Mouse (Mus musculus) testis, adult 2 months (tissue): Measurements from ENCODE around the gene Dglucy. TPM values are rescaled to one million over a fixed set of nuclear protein-coding genes. Genes with fewer than 3 reads are reported as not detected.

Experiments used
- H3K27ac ChIP-seq: fragments of 200-500 bp; 2 replicates; pipeline ENCODE4 v1.5.1; 2012; ENCODE audit warnings: low read depth, low read length; ENCODE audit not compliant: control insufficient read depth, insufficient read depth
- H3K27me3 ChIP-seq: fragments of 200-500 bp; 2 replicates; pipeline ENCODE4 v1.6.1; 2012; ENCODE audit warnings: mild to moderate bottlenecking, low read length, moderate library complexity; ENCODE audit not compliant: control insufficient read depth, insufficient read depth
- H3K36me3 ChIP-seq: fragments of 200-500 bp; 2 replicates; pipeline ENCODE4 v1.6.1; 2012; ENCODE audit warnings: mild to moderate bottlenecking, low read length; ENCODE audit not compliant: control insufficient read depth, insufficient read depth
- H3K4me1 ChIP-seq: fragments of 200-500 bp; 2 replicates; pipeline ENCODE4 v1.6.1; 2012; ENCODE audit warnings: low read length; ENCODE audit not compliant: control insufficient read depth, insufficient read depth
- H3K4me3 ChIP-seq: fragments of 200-500 bp; 2 replicates; pipeline ENCODE4 v1.5.1; 2012; ENCODE audit warnings: low read depth, mild to moderate bottlenecking, low read length, moderate library complexity, mixed read lengths; ENCODE audit not compliant: control insufficient read depth
- CTCF ChIP-seq: fragments of 200-500 bp; IDR thresholded peaks from 2 replicates; pipeline ENCODE4 v1.5.1; 2012; ENCODE audit warnings: low read depth, mild to moderate bottlenecking, inconsistent platforms, low read length, moderate library complexity; ENCODE audit not compliant: control insufficient read depth, insufficient read depth, insufficient replicate concordance
- POLR2A ChIP-seq: fragments of 200-500 bp; IDR thresholded peaks from 2 replicates; pipeline ENCODE4 v1.6.1; 2012; ENCODE audit warnings: low read depth, mild to moderate bottlenecking, inconsistent platforms, low read length, moderate library complexity; ENCODE audit not compliant: control insufficient read depth
- polyA plus RNA-seq: library from polyadenylated mRNA; depleted of rRNA; stranded (reverse); fragments of >200 nt; gene quantifications from 2 replicates; pipeline ENCODE4 v1.2.3, GENCODE M21; 2012

The Dglucy gene
- polyA plus RNA-seq, 1 experiment, result 1.0 TPM

DNA sequence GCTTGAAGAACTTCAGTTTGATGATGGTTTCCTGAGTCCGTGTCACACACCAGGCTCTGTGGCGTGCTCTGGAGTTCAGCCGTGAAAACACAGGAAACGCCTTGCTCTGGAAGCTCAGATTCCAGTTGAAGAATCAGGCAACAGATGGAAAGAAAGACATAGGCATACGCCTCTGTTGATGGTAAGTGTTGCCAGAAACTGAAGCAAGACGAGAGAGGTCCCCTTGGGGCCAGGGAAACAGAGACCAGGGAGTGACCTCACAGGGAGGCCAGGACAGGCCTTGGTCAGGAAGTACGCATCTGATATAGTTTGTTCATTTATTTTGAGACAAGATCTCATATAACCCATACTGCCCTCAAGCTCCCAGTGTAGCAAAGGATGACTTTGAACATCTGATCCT is 4.1 kb upstream of the Dglucy start:
- H3K27ac ChIP-seq, result no peak overlapping the region
- H3K4me1 ChIP-seq, result no peaks in the 10 kb centered on the region
- TF ChIP-seq CTCF (no peak), POLR2A (no peak)
- no peaks in the 10 kb centered on the region for H3K27me3 ChIP-seq
- H3K4me3 ChIP-seq, result no peak overlapping the region
- H3K36me3 ChIP-seq, result no peaks in the 10 kb centered on the region

DNA sequence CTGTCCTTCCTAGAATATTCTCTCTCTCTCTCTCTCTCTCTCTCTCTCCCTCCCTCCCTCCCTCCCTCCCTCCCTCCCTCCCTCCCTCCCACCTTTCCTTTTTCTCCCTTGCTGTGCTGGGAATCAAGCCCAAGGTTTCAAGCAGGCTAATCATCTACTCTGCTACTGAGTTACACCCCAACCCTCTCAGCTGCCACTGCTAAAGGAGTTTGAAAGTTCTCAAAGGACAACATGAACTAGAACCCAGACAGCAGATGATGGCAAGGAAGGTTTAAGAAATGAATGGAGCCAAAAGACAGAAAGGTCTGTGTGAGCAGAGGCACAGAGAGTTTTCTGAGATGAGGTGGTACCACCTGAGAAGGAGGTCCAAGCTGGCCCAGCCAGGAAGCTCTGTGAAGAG is 3.6 kb upstream of the Dglucy start:
- H3K27ac ChIP-seq, result no peak overlapping the region
- no peaks in the 10 kb centered on the region for H3K27me3 ChIP-seq
- no peaks in the 10 kb centered on the region for H3K36me3 ChIP-seq
- no peaks in the 10 kb centered on the region for H3K4me1 ChIP-seq
- H3K4me3 ChIP-seq, result no peak overlapping the region
- TF ChIP-seq POLR2A, result no peak
- TF ChIP-seq CTCF, result no peak

DNA sequence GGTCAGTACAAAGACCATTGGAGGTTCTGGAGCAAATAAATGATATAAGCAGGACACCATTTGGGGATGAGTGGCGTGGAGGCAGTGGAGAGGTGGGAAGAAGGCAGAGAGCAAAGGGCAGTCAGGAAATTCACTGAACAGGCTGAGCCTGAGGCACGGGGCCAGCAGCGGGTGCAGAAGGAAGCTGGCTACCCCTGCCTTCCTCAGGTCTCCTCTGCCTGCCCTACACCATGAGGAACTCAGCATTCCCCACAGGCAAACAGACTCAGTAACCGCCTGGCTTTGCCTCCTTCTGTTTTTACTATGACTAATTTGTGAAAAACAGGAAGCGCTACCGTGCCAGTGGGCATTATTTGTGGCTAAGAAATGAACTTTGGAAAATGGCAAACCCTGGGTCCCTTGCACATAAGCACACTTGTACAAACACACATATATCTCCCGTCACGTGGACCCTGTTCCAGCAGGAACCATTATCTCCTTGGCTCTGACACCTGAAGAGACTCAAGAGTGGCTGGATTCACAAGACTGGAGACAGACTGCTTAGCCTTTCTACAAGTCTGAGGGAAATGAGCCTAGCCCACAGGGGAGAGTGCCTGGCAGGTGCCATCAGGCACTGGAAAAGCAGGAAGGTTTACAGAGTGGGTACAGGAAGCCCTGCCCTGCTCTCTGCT is 2.8 kb upstream of the Dglucy start:
- no peak overlapping the region for H3K4me3 ChIP-seq
- H3K27me3 ChIP-seq, result no peaks in the 10 kb centered on the region
- no peaks in the 10 kb centered on the region for H3K36me3 ChIP-seq
- no peak for TF ChIP-seq CTCF
- TF ChIP-seq POLR2A, result no peak
- no peaks in the 10 kb centered on the region for H3K4me1 ChIP-seq
- H3K27ac ChIP-seq, result no peak overlapping the region

DNA sequence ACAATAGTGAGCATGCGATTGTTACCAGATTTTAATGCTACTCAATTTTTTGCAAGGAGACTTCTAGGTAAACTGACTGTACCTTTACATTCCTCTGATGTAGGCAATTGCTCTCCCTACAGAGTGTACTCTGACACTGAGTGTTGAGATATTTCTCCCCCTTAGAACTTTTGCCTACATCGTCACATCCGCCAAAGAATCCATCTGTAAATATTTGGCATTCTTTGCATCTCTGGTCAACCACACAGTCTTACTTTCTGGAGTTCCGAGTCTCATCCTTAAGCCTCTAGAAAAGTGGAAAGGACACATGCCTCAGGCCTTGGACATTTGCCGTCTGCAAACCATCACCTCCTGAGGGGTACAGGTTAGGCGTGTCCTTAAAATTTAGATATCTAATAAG is 1.9 kb upstream of the Dglucy start:
- Histone ChIP-seq H3K4me1 (no peaks in the 10 kb centered on the region), H3K27me3 (no peaks in the 10 kb centered on the region), H3K27ac (no peak overlapping the region), H3K36me3 (no peaks in the 10 kb centered on the region), H3K4me3 (no peak overlapping the region)
- no peak for TF ChIP-seq POLR2A
- TF ChIP-seq CTCF, result no peak

DNA sequence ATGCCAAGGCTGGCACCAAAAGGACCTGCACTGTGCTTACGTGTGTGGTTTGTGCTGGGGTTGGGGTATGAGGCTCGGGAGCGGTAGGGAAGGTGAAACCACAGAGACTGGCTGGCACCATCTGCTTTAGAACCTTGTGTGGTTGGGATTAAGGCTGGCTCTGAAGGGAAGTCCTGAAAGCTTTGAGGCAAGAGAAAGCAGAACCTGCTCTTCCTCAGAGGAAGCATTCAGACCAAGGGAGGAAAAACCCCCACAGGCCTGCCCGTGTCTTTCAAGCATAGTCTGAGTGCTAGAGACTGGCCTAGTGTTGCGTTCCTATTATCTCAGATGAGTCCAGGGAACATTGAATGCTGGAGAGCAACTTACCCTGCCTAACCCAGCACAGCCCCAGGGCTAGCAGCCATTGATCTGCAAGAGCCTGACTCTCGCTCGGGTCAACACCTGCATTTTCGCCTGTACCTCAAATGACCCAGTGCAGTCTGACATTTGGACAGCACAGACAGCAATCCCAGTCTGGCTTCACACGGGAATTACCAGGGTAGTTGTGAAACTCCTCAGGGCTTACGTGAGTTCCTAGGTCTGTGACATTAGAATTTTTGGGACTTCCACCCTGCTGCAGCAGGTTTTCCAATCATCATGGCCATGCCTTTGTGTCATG is 452 bp upstream of the Dglucy start:
- Histone ChIP-seq H3K4me3 (no peak overlapping the region), H3K36me3 (no peaks in the 10 kb centered on the region), H3K27me3 (no peaks in the 10 kb centered on the region), H3K27ac (no peak overlapping the region; the same call in 1 of the 2 replicates), H3K4me1 (no peaks in the 10 kb centered on the region)
- no peak for TF ChIP-seq CTCF
- TF ChIP-seq POLR2A, result no peak

DNA sequence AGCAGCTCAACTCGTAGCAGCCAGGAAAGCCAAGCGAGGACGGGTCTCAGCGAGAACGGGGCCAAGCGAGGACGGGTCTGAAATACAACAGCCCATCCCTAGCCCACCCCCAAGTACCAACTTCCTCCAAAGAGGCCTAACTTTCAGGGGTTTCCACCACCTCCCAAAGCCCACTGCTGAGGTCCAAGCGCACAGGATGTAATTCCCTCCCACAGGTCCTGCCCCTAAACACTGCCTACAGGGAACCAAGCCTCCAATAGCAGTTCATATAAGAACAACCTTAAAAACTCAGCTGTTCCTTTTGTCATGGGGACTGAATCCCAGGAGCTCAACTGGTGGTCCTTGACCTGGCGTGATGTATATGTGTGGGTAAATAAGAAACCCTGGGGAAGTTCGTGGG is 1.6 kb downstream of the Dglucy start:
- TF ChIP-seq CTCF (no peak), POLR2A (no peak)
- Histone ChIP-seq H3K27ac (no peak overlapping the region), H3K36me3 (no peaks in the 10 kb centered on the region), H3K27me3 (no peaks in the 10 kb centered on the region), H3K4me3 (no peak overlapping the region), H3K4me1 (no peaks in the 10 kb centered on the region)

DNA sequence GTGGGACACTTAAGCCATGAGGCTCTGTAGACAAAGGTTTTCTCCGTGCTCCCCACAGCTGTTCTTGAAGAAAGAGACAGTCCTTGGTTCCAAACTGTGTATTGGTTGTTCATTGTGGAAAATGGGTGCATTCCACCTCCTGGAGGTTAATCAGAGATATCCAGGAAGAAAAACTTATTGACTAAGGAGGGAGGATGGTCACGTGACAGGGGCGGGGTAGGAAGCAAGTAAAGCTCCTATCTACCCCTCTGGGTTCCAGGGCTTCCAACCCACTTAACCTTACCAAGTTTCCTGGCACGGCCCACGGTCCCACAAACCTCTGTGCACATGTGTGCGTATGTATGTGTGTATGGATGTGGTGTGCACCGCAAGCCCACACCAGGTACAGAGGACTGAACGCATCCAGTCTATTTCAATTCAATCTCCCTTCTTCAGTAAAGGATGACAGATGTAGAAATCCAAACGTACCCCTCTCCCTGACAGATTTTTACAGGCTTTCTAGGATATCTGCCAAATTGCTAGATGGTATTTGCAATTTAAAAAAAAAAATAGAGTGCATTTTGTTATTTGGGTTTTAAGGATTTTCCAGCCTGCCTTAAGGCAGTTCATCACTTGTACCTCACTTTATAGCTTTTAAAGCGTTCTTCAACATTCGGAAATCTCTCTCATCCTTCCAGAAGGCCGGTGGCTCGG is 2.7 kb downstream of the Dglucy start:
- H3K36me3 ChIP-seq, result no peaks in the 10 kb centered on the region

More for the DNA sequence above, 2.7 kb downstream of the Dglucy start:
- Histone ChIP-seq H3K4me3 (no peak overlapping the region), H3K27me3 (no peaks in the 10 kb centered on the region), H3K27ac (no peak overlapping the region), H3K4me1 (no peaks in the 10 kb centered on the region)
- TF ChIP-seq CTCF, result no peak
- no peak for TF ChIP-seq POLR2A
